Mouse (Mus musculus): Measurements from ENCODE around the gene Ralgapa2. TPM values are rescaled to one million over a fixed set of nuclear protein-coding genes. Genes with fewer than 3 reads are reported as not detected.

Gene Ralgapa2
- polyA plus RNA-seq, 1 experiment: 17.8 TPM

DNA sequence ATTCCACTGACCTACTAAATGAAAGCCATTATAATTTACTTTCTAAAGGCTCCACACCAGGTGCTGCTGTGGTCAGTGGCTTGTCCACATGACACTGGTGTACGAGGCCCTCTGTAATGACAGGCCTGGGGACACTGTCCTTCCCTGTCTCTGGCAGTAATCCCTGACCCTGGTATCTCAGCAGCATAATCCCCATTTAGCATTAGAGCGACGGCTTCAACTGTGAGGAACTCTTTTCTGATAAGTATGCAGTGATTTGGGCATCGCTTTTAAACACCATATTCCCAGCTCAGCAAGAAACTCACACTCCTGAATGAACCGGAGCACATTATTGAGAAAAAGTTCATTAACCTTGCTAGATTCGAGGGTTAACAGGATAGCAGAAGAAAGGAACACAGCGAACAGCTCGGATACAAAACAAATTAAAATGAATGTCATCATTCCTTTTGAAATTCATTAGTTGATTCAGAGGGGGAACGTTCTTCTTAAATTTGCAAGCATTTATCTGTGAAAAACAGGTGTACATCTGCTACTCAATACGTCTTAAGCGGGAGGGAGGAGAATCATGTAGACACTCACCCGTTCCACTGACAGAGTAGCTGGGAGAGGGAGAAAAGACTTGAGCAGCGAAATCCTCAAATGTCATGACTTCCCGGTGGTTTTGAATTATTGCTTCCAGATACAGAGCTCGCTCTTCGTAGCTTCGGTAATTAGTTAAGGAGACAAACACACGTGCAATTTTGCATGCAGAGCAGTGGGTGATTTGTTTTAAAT lies 252.2 kb downstream of the Ralgapa2 start:
- TF ChIP-seq CTCF (IDR thresholded peaks at IDR 0.05; ENCODE audit: borderline replicate concordance, control insufficient read depth, extremely low read depth, insufficient read depth, low read length, poor library complexity): no peak
- DNase-seq: no peak
- WGBS: 94% methylated on average over 18 of the region's 18 CpGs
- Histone ChIP-seq H3K27me3 (ENCODE audit: control insufficient read depth, insufficient read depth, low read length) (no peaks in the 10 kb centered on the region), H3K27ac (ENCODE audit: control insufficient read depth, insufficient read depth, low read length) (no peak overlapping the region), H3K4me3 (ENCODE audit: control insufficient read depth, insufficient read depth, low read length) (no peak overlapping the region), H3K4me1 (replicated peaks; ENCODE audit: control insufficient read depth, insufficient read depth, low read length) (no peaks in the 10 kb centered on the region), H3K36me3 (ENCODE audit: control insufficient read depth, insufficient read depth, low read length) (no peaks in the 10 kb centered on the region)

GRCm38 (mm10) chr2:146258736-146259469 lies 253.2 kb downstream of the Ralgapa2 start:
- Histone ChIP-seq H3K27me3 (ENCODE audit: control insufficient read depth, insufficient read depth, low read length) (no peaks in the 10 kb centered on the region), H3K27ac (ENCODE audit: control insufficient read depth, insufficient read depth, low read length) (no peak overlapping the region), H3K4me1 (replicated peaks; ENCODE audit: control insufficient read depth, insufficient read depth, low read length) (no peaks in the 10 kb centered on the region), H3K4me3 (ENCODE audit: control insufficient read depth, insufficient read depth, low read length) (no peak overlapping the region), H3K36me3 (ENCODE audit: control insufficient read depth, insufficient read depth, low read length) (no peaks in the 10 kb centered on the region)
- no peak for DNase-seq
- 94% methylated on average over 10 of the region's 10 CpGs for WGBS
- no peak for TF ChIP-seq CTCF (IDR thresholded peaks at IDR 0.05; ENCODE audit: borderline replicate concordance, control insufficient read depth, extremely low read depth, insufficient read depth, low read length, poor library complexity)
- TF ChIP-seq POLR2A (IDR thresholded peaks at IDR 0.05; ENCODE audit: control insufficient read depth, extremely low read depth, insufficient read depth, low read length, poor library complexity): no peak

- no peaks in the 10 kb centered on the region for H3K27me3 ChIP-seq (ENCODE audit: control insufficient read depth, insufficient read depth, low read length)
- DNase-seq: no peak
- no peak overlapping the region for H3K4me3 ChIP-seq (ENCODE audit: control insufficient read depth, insufficient read depth, low read length)
- H3K4me1 ChIP-seq (replicated peaks; ENCODE audit: control insufficient read depth, insufficient read depth, low read length): no peaks in the 10 kb centered on the region
- no peaks in the 10 kb centered on the region for H3K36me3 ChIP-seq (ENCODE audit: control insufficient read depth, insufficient read depth, low read length)
- TF ChIP-seq POLR2A (IDR thresholded peaks at IDR 0.05; ENCODE audit: control insufficient read depth, extremely low read depth, insufficient read depth, low read length, poor library complexity) (no peak), CTCF (IDR thresholded peaks at IDR 0.05; ENCODE audit: borderline replicate concordance, control insufficient read depth, extremely low read depth, insufficient read depth, low read length, poor library complexity) (no peak)
- 98% methylated on average over 3 of the region's 3 CpGs for WGBS
- H3K27ac ChIP-seq (ENCODE audit: control insufficient read depth, insufficient read depth, low read length): no peak overlapping the region
Observed at GRCm38 (mm10) chr2:146257609-146258008, 254.5 kb downstream of the Ralgapa2 start.

GRCm38 (mm10) chr2:146257037-146257436 lies 255.1 kb downstream of the Ralgapa2 start:
- 73% methylated on average over 3 of the region's 3 CpGs for WGBS
- H3K27ac ChIP-seq (ENCODE audit: control insufficient read depth, insufficient read depth, low read length): no peak overlapping the region
- no peaks in the 10 kb centered on the region for H3K36me3 ChIP-seq (ENCODE audit: control insufficient read depth, insufficient read depth, low read length)
- H3K4me1 ChIP-seq (replicated peaks; ENCODE audit: control insufficient read depth, insufficient read depth, low read length): no peaks in the 10 kb centered on the region
- TF ChIP-seq POLR2A (IDR thresholded peaks at IDR 0.05; ENCODE audit: control insufficient read depth, extremely low read depth, insufficient read depth, low read length, poor library complexity): no peak
- no peak for TF ChIP-seq CTCF (IDR thresholded peaks at IDR 0.05; ENCODE audit: borderline replicate concordance, control insufficient read depth, extremely low read depth, insufficient read depth, low read length, poor library complexity)
- H3K4me3 ChIP-seq (ENCODE audit: control insufficient read depth, insufficient read depth, low read length): no peak overlapping the region
- no peaks in the 10 kb centered on the region for H3K27me3 ChIP-seq (ENCODE audit: control insufficient read depth, insufficient read depth, low read length)
- no peak for DNase-seq

DNA sequence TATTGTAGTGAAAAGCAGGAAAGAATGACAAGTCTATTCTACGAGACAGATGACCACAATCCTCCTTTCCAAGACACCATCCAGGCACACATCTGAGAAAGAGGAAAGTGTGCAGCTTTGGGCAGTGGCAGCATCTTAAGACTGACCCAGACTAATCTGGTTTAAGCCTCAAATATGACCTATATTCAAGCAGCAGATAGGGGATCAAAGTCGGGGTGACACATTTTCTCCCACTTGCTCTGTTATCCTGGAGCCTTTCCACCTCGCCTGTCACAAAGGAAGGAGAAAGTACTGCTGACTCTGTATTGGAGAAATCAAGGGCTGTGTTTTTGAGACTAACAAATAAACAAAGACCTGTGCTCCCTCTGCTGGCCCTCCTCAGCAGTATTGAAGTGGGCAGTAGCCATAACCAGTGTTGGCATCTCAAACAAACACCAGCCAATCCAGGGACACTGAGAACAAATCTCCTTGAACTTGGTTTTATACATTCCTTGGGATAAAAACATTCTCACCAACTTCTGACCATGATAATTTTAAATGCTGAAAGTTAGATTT lies 255.7 kb downstream of the Ralgapa2 start:
- TF ChIP-seq CTCF (IDR thresholded peaks at IDR 0.05; ENCODE audit: borderline replicate concordance, control insufficient read depth, extremely low read depth, insufficient read depth, low read length, poor library complexity) (no peak), POLR2A (IDR thresholded peaks at IDR 0.05; ENCODE audit: control insufficient read depth, extremely low read depth, insufficient read depth, low read length, poor library complexity) (no peak)
- Histone ChIP-seq H3K36me3 (ENCODE audit: control insufficient read depth, insufficient read depth, low read length) (no peaks in the 10 kb centered on the region), H3K27ac (ENCODE audit: control insufficient read depth, insufficient read depth, low read length) (no peak overlapping the region), H3K4me3 (ENCODE audit: control insufficient read depth, insufficient read depth, low read length) (no peak overlapping the region), H3K27me3 (ENCODE audit: control insufficient read depth, insufficient read depth, low read length) (no peaks in the 10 kb centered on the region), H3K4me1 (replicated peaks; ENCODE audit: control insufficient read depth, insufficient read depth, low read length) (no peaks in the 10 kb centered on the region)
- no peak for DNase-seq
- WGBS: 84% methylated on average over 3 of the region's 3 CpGs

- no peaks in the 10 kb centered on the region for H3K36me3 ChIP-seq (ENCODE audit: control insufficient read depth, insufficient read depth, low read length)
- DNase-seq: no peak
- no peak overlapping the region for H3K27ac ChIP-seq (ENCODE audit: control insufficient read depth, insufficient read depth, low read length)
- TF ChIP-seq CTCF (IDR thresholded peaks at IDR 0.05; ENCODE audit: borderline replicate concordance, control insufficient read depth, extremely low read depth, insufficient read depth, low read length, poor library complexity): no peak
- no peak for TF ChIP-seq POLR2A (IDR thresholded peaks at IDR 0.05; ENCODE audit: control insufficient read depth, extremely low read depth, insufficient read depth, low read length, poor library complexity)
- H3K4me3 ChIP-seq (ENCODE audit: control insufficient read depth, insufficient read depth, low read length): no peak overlapping the region
- no peaks in the 10 kb centered on the region for H3K4me1 ChIP-seq (replicated peaks; ENCODE audit: control insufficient read depth, insufficient read depth, low read length)
- H3K27me3 ChIP-seq (ENCODE audit: control insufficient read depth, insufficient read depth, low read length): no peaks in the 10 kb centered on the region
Observed at GRCm38 (mm10) chr2:146255636-146256035, 256.5 kb downstream of the Ralgapa2 start.
